Mouse (Mus musculus): ENCODE data around the gene Olfr452. TPM values are rescaled to one million over a fixed set of nuclear protein-coding genes. Genes with fewer than 3 reads are reported as not detected.

Olfr452 gene
- polyA plus RNA-seq (2012; rRNA removed): not detected in 2 replicates

- H3K36me3 ChIP-seq (ENCODE audit: control insufficient read depth, insufficient read depth, low read length): no peaks in the 10 kb centered on the region
Observed at GRCm38 (mm10) chr6:42784793-42785192, at the start of gene Olfr452. Gene Olfr452, plus strand, starts transcription at chr6:42785093.

DNA sequence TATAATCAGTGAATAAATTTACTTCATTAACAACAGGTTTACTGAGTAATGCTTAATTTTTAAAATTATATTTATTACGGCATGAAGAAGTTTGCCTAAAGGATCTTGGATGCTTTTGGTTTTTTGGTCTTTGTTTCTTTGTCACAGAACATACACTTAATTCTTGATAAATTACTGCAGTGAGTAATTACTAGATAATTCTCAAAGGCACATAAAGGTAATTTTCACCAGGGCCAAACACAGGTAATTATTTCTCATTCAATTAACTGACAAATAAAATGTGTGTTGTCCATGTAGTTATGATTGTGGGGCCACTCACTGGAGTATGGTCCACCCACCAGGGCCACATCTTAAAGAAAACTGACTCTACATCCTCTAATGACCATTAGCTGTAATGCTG lies 45.8 kb upstream of the Olfr452 start, which contains the start of gene Olfr453:
Gene Olfr453 (plus strand): TSS at position 301 of the 400 bp plus-strand sequence.
- Histone ChIP-seq H3K27ac (ENCODE audit: control insufficient read depth, insufficient read depth, low read depth, low read length) (no peak within 1 kb of the TSS), H3K27me3 (ENCODE audit: control insufficient read depth, insufficient read depth, low read length) (no peaks in the 10 kb centered on the region), H3K4me1 (ENCODE audit: control insufficient read depth, insufficient read depth, low read length) (peaks cover 2% of the 10 kb centered on the region), H3K4me3 (ENCODE audit: control insufficient read depth, low read depth, low read length) (no peak within 1 kb of the TSS), H3K36me3 (ENCODE audit: control insufficient read depth, insufficient read depth, low read length) (no peaks in the 10 kb centered on the region)
- TF ChIP-seq POLR2A (IDR thresholded peaks at IDR 0.05; ENCODE audit: control insufficient read depth, low read depth, low read length) (no peak), CTCF (IDR thresholded peaks at IDR 0.05; ENCODE audit: control insufficient read depth, insufficient read depth, insufficient replicate concordance, low read depth, low read length) (no peak)

More at GRCm38 (mm10) chr6:42784793-42785192, at the start of gene Olfr452:
- Histone ChIP-seq H3K27me3 (ENCODE audit: control insufficient read depth, insufficient read depth, low read length) (no peaks in the 10 kb centered on the region), H3K4me3 (ENCODE audit: control insufficient read depth, low read depth, low read length) (no peak within 1 kb of the TSS), H3K4me1 (ENCODE audit: control insufficient read depth, insufficient read depth, low read length) (no peaks in the 10 kb centered on the region), H3K27ac (ENCODE audit: control insufficient read depth, insufficient read depth, low read depth, low read length) (no peak within 1 kb of the TSS)
- TF ChIP-seq CTCF (IDR thresholded peaks at IDR 0.05; ENCODE audit: control insufficient read depth, insufficient read depth, insufficient replicate concordance, low read depth, low read length): no peak
- TF ChIP-seq POLR2A (IDR thresholded peaks at IDR 0.05; ENCODE audit: control insufficient read depth, low read depth, low read length): no peak

GRCm38 (mm10) chr6:42742303-42742702 lies 42.6 kb upstream of the Olfr452 start:
- H3K4me1 ChIP-seq (ENCODE audit: control insufficient read depth, insufficient read depth, low read length): peaks cover 2% of the 10 kb centered on the region
- H3K4me3 ChIP-seq (ENCODE audit: control insufficient read depth, low read depth, low read length): no peak overlapping the region
- H3K27ac ChIP-seq (ENCODE audit: control insufficient read depth, insufficient read depth, low read depth, low read length): no peak overlapping the region
- TF ChIP-seq POLR2A (IDR thresholded peaks at IDR 0.05; ENCODE audit: control insufficient read depth, low read depth, low read length) (no peak), CTCF (IDR thresholded peaks at IDR 0.05; ENCODE audit: control insufficient read depth, insufficient read depth, insufficient replicate concordance, low read depth, low read length) (no peak)
- no peaks in the 10 kb centered on the region for H3K36me3 ChIP-seq (ENCODE audit: control insufficient read depth, insufficient read depth, low read length)
- H3K27me3 ChIP-seq (ENCODE audit: control insufficient read depth, insufficient read depth, low read length): no peaks in the 10 kb centered on the region

DNA sequence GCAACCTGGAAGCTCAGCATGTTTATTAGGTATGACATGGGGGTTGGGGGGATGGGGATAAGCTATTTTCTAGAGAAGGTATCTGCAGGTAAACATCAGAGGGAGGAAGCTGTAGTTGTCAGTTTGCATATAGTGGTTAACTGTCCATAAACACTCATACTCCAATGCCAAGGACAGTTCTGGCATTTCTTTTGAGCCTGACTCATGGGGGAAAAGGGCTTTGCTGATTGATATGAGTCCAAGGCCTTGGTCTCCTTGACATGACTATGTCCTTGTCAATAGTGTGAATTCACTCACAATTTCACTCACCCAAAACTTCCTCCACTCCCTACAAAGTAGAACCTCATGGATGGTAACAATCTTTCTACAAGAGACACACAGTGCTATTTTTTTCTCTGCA lies 37.0 kb upstream of the Olfr452 start:
- TF ChIP-seq CTCF (IDR thresholded peaks at IDR 0.05; ENCODE audit: control insufficient read depth, insufficient read depth, insufficient replicate concordance, low read depth, low read length): no peak
- TF ChIP-seq POLR2A (IDR thresholded peaks at IDR 0.05; ENCODE audit: control insufficient read depth, low read depth, low read length): no peak
- no peaks in the 10 kb centered on the region for H3K27me3 ChIP-seq (ENCODE audit: control insufficient read depth, insufficient read depth, low read length)
- H3K27ac ChIP-seq (ENCODE audit: control insufficient read depth, insufficient read depth, low read depth, low read length): no peak overlapping the region
- no peaks in the 10 kb centered on the region for H3K36me3 ChIP-seq (ENCODE audit: control insufficient read depth, insufficient read depth, low read length)
- no peak overlapping the region for H3K4me3 ChIP-seq (ENCODE audit: control insufficient read depth, low read depth, low read length)
- H3K4me1 ChIP-seq (ENCODE audit: control insufficient read depth, insufficient read depth, low read length): no peaks in the 10 kb centered on the region

GRCm38 (mm10) chr6:42756104-42756503 lies 28.8 kb upstream of the Olfr452 start, which contains the start of gene Olfr38:
Gene Olfr38, plus strand, starts transcription at chr6:42756404.
- TF ChIP-seq POLR2A (IDR thresholded peaks at IDR 0.05; ENCODE audit: control insufficient read depth, low read depth, low read length) (no peak), CTCF (IDR thresholded peaks at IDR 0.05; ENCODE audit: control insufficient read depth, insufficient read depth, insufficient replicate concordance, low read depth, low read length) (no peak)
- H3K4me1 ChIP-seq (ENCODE audit: control insufficient read depth, insufficient read depth, low read length): no peaks in the 10 kb centered on the region
- no peaks in the 10 kb centered on the region for H3K36me3 ChIP-seq (ENCODE audit: control insufficient read depth, insufficient read depth, low read length)
- no peak within 1 kb of the TSS for H3K4me3 ChIP-seq (ENCODE audit: control insufficient read depth, low read depth, low read length)
- no peak within 1 kb of the TSS for H3K27ac ChIP-seq (ENCODE audit: control insufficient read depth, insufficient read depth, low read depth, low read length)
- H3K27me3 ChIP-seq (ENCODE audit: control insufficient read depth, insufficient read depth, low read length): no peaks in the 10 kb centered on the region

DNA sequence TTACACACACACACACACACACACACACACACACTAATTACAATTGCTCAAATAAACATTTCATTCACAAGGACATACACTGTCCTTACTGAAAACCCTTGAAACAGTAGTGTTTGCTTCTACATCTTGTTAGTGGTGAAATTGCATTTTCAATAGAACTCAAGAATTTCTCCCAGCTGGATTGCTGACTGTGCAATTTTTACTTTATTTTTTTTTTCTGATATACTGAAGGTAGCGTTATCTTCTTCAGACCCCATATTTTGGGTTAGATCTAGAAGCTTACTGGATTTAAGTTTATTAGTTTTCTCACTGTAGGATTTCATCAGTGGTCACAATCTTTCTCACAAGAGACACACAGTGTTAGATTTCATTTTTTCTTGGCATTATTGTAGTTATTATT lies 7.8 kb upstream of the Olfr452 start:
- no peak overlapping the region for H3K27ac ChIP-seq (ENCODE audit: control insufficient read depth, insufficient read depth, low read depth, low read length)
- H3K4me3 ChIP-seq (ENCODE audit: control insufficient read depth, low read depth, low read length): no peak overlapping the region
- no peak for TF ChIP-seq POLR2A (IDR thresholded peaks at IDR 0.05; ENCODE audit: control insufficient read depth, low read depth, low read length)
- no peaks in the 10 kb centered on the region for H3K27me3 ChIP-seq (ENCODE audit: control insufficient read depth, insufficient read depth, low read length)
- H3K4me1 ChIP-seq (ENCODE audit: control insufficient read depth, insufficient read depth, low read length): no peaks in the 10 kb centered on the region
- no peaks in the 10 kb centered on the region for H3K36me3 ChIP-seq (ENCODE audit: control insufficient read depth, insufficient read depth, low read length)

DNA sequence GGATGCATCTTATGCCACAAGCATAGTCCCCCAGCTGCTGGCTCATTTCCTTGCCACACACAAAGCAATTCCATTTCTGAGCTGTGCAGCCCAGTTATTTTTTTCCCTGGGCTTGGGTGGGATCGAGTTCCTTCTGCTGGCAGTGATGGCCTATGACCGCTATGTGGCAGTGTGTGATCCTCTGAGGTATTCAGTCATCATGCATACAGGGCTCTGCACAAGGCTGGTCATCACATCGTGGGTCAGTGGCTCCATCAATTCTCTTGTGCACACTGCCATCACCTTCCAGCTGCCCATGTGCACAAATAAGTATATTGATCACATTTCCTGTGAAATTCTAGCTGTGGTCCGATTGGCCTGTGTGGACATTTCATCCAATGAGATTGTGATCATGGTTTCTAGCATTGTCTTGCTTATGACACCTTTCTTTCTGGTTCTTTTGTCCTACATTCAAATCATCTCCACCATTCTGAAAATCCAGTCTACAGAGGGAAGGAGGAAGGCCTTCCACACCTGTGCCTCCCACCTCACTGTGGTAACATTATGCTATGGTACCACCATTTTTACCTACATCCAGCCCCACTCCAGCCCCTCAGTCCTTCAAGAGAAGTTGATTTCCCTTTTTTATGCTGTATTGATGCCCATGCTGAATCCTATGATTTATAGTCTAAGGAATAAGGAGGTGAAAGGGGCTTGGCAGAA lies 5.5 kb downstream of the Olfr452 start:
- Histone ChIP-seq H3K36me3 (ENCODE audit: control insufficient read depth, insufficient read depth, low read length) (no peaks in the 10 kb centered on the region), H3K27me3 (ENCODE audit: control insufficient read depth, insufficient read depth, low read length) (no peaks in the 10 kb centered on the region), H3K27ac (ENCODE audit: control insufficient read depth, insufficient read depth, low read depth, low read length) (no peak overlapping the region), H3K4me1 (ENCODE audit: control insufficient read depth, insufficient read depth, low read length) (no peaks in the 10 kb centered on the region), H3K4me3 (ENCODE audit: control insufficient read depth, low read depth, low read length) (no peak overlapping the region)
- TF ChIP-seq CTCF (IDR thresholded peaks at IDR 0.05; ENCODE audit: control insufficient read depth, insufficient read depth, insufficient replicate concordance, low read depth, low read length): no peak
- TF ChIP-seq POLR2A (IDR thresholded peaks at IDR 0.05; ENCODE audit: control insufficient read depth, low read depth, low read length): no peak

Measured in testis, adult 2 months (tissue).